Mouse (Mus musculus): ENCODE measurements around the gene Mzf1.

The Mzf1 gene

GRCm38 (mm10) chr7:13001584-13001983, 53.0 kb downstream of the Mzf1 start:
- DNase-seq, result no peak

GRCm38 (mm10) chr7:12998851-12999250, 55.7 kb downstream of the Mzf1 start, which contains the start of gene Trim28:
Trim28 (plus strand) TSS chr7:12999114.
- no peak for DNase-seq

- no peak for DNase-seq
Observed at GRCm38 (mm10) chr7:12998053-12998452, 56.5 kb downstream of the Mzf1 start, which contains the start of gene Slc27a5. Slc27a5 (minus strand) TSS chr7:12998192.

- no peak for DNase-seq
Observed at GRCm38 (mm10) chr7:12997230-12997629, 57.3 kb downstream of the Mzf1 start.

GRCm38 (mm10) chr7:12995862-12996261, 58.7 kb downstream of the Mzf1 start:
- DNase-seq, result no peak

- DNase-seq, result no peak
Observed at GRCm38 (mm10) chr7:12993148-12993547, 61.4 kb downstream of the Mzf1 start.
